Mouse (Mus musculus) embryonic facial prominence, embryonic 14.5 days (tissue): ENCODE measurements around the gene Gpr160. TPM values are rescaled to one million over a fixed set of nuclear protein-coding genes. Genes with fewer than 3 reads are reported as not detected.

Source experiments
- ATAC-seq: fragments of 200-750 bp; cut with Nextera tagmentation; 2 replicates; pipeline ENCODE4 v1.8.0; 2017; ENCODE audit warnings: low read depth, moderate number of reproducible peaks, moderate TSS enrichment
- DNase-seq: peaks from one replicate; pipeline ENCODE4 v3.0.0-alpha.2; 2015; ENCODE audit warnings: low spot score
- H3K27ac ChIP-seq: fragments of 300-500 bp; sonication (generic); replicated peaks from 2 replicates; pipeline ENCODE4 v1.5.1; 2014; ENCODE audit warnings: low read depth, mild to moderate bottlenecking, low read length, moderate library complexity
- H3K27me3 ChIP-seq: fragments of 300-500 bp; sonication (generic); replicated peaks from 2 replicates; pipeline ENCODE4 v1.6.1; 2014; ENCODE audit warnings: low read length; ENCODE audit not compliant: control insufficient read depth, insufficient read depth
- H3K36me3 ChIP-seq: fragments of 300-500 bp; sonication (generic); 2 replicates; pipeline ENCODE4 v1.6.1; 2014; ENCODE audit warnings: low read length, mixed read lengths; ENCODE audit not compliant: control insufficient read depth, insufficient read depth
- H3K4me1 ChIP-seq: fragments of 300-500 bp; sonication (generic); 2 replicates; pipeline ENCODE4 v1.6.1; 2014; ENCODE audit warnings: antibody characterized with exemption, low read length; ENCODE audit not compliant: control insufficient read depth, insufficient read depth
- H3K4me2 ChIP-seq: fragments of 300-500 bp; sonication (generic); 2 replicates; pipeline ENCODE4 v1.6.1; 2014; ENCODE audit warnings: low read depth, mild to moderate bottlenecking, low read length, moderate library complexity, mixed read lengths
- H3K4me3 ChIP-seq: fragments of 300-500 bp; sonication (generic); 2 replicates; pipeline ENCODE4 v1.5.1; 2014; ENCODE audit warnings: low read depth, mild to moderate bottlenecking, low read length
- H3K9ac ChIP-seq: fragments of 300-500 bp; sonication (generic); 2 replicates; pipeline ENCODE4 v1.6.1; 2014; ENCODE audit warnings: low read depth, mild to moderate bottlenecking, low read length, moderate library complexity, mixed read lengths
- H3K9me3 ChIP-seq: fragments of 300-500 bp; sonication (generic); 2 replicates; pipeline ENCODE4 v1.6.1; 2016; ENCODE audit warnings: low read length; ENCODE audit not compliant: control insufficient read depth
- WGBS: fragments of 180-500 bp; shearing (Covaris S2); extraction: QIAGEN DNeasy Blood & Tissue Kit; methylation state at CpG from one replicate; pipeline ENCODE4 v1.1.7; 2014; 5-methylcytosine and 5-hydroxymethylcytosine counted together
- polyA plus RNA-seq: library from polyadenylated mRNA; unstranded; fragments of >200 nt; fragmentation: Nextera tagmentation; extraction: Ambion mirVana; gene quantifications from 2 replicates; pipeline ENCODE4 v1.2.1, GENCODE M21; 2014

Gpr160 gene
- polyA plus RNA-seq, 1 experiment from 2014 or later, result 4.6 TPM

GRCm38 (mm10) chr3:30929828-30930227 lies 74.1 kb downstream of the Gpr160 start:
- peaks cover 45% of the 10 kb centered on the region for H3K36me3 ChIP-seq
- H3K4me3 ChIP-seq, result no peak overlapping the region
- H3K4me2 ChIP-seq, result no peak overlapping the region
- DNase-seq (no peak), ATAC-seq (no peak)
- no peaks in the 10 kb centered on the region for H3K9me3 ChIP-seq
- H3K4me1 ChIP-seq, result no peaks in the 10 kb centered on the region
- H3K27ac ChIP-seq, result no peak overlapping the region
- H3K27me3 ChIP-seq, result no peaks in the 10 kb centered on the region
- H3K9ac ChIP-seq, result no peak overlapping the region
- 38% methylated on average over 3 of the region's 3 CpGs for whole genome bisulfite sequencing

- DNase-seq (no peak), ATAC-seq (no peak)
- Histone ChIP-seq H3K4me3 (no peak overlapping the region), H3K27me3 (no peaks in the 10 kb centered on the region), H3K36me3 (peaks cover 57% of the 10 kb centered on the region), H3K9me3 (no peaks in the 10 kb centered on the region), H3K4me1 (no peaks in the 10 kb centered on the region), H3K9ac (no peak overlapping the region), H3K27ac (no peak overlapping the region), H3K4me2 (no peak overlapping the region)
These were observed 78.6 kb downstream of the Gpr160 start for GRCm38 (mm10) chr3:30934384-30934783.

Other genes starting within 250 kb of the Gpr160 start
- not detected in 2 replicates for gene Lrriq4, start 211.4 kb upstream of the Gpr160 start, polyA plus RNA-seq
- 1.4 and 5.4 TPM in 2 replicates for gene Lrrc34, start 208.1 kb upstream of the Gpr160 start, polyA plus RNA-seq
- 0.54 and 0.85 TPM in 2 replicates for gene Lrrc31, start 156.1 kb upstream of the Gpr160 start, polyA plus RNA-seq
- gene Samd7, start 109.7 kb upstream of the Gpr160 start, polyA plus RNA-seq, result not detected in 2 replicates
- gene Sec62, start 63.1 kb upstream of the Gpr160 start, polyA plus RNA-seq, result 94.5 and 106 TPM in 2 replicates
- gene Phc3, start 113.5 kb downstream of the Gpr160 start, polyA plus RNA-seq, result 6.9 and 7.9 TPM in 2 replicates
- gene Prkci, start 139.8 kb downstream of the Gpr160 start, polyA plus RNA-seq, result 38.8 and 40.6 TPM in 2 replicates
- gene Skil, start 239.1 kb downstream of the Gpr160 start, polyA plus RNA-seq, result 20.8 and 21.1 TPM in 2 replicates